Mouse (Mus musculus): Measurements from ENCODE around the gene Ipcef1. TPM values are rescaled to one million over a fixed set of nuclear protein-coding genes. Genes with fewer than 3 reads are reported as not detected.

Ipcef1 gene
- polyA plus RNA-seq, 1 experiment from 2014 or later: 0.63 TPM

GRCm38 (mm10) chr10:6848834-6849233 is 203.4 kb downstream of the Ipcef1 start:
- ATAC-seq (ENCODE audit: low FRiP score): peak; percentile 63; the same call in 1 of the 2 replicates
- no peak overlapping the region for H3K9ac ChIP-seq (ENCODE audit: low read length)
- no peaks in the 10 kb centered on the region for H3K36me3 ChIP-seq (ENCODE audit: control insufficient read depth, insufficient read depth, low read length)
- no peak overlapping the region for H3K4me3 ChIP-seq (ENCODE audit: low read depth, low read length)
- no peak overlapping the region for H3K4me2 ChIP-seq
- H3K9me3 ChIP-seq (ENCODE audit: control insufficient read depth, low read length): no peaks in the 10 kb centered on the region
- 42% methylated on average over 2 of the region's 2 CpGs for WGBS
- H3K27ac ChIP-seq (ENCODE audit: low read depth, low read length): no peak overlapping the region
- no peaks in the 10 kb centered on the region for H3K27me3 ChIP-seq (ENCODE audit: control insufficient read depth, insufficient read depth, low read length)
- H3K4me1 ChIP-seq (ENCODE audit: control insufficient read depth, insufficient read depth, low read length): peaks cover 7% of the 10 kb centered on the region; the same call in 1 of the 2 replicates
- DNase-seq (ENCODE audit: low spot score, missing footprints): peak; percentile 83

- H3K4me1 ChIP-seq (ENCODE audit: control insufficient read depth, insufficient read depth, low read length): peaks cover 7% of the 10 kb centered on the region; the same call in 1 of the 2 replicates
- 47% methylated on average over 7 of the region's 7 CpGs for WGBS
- DNase-seq (ENCODE audit: low spot score, missing footprints): no peak
- ATAC-seq (ENCODE audit: low FRiP score): peak; percentile 60; the same call in 1 of the 2 replicates
- no peak overlapping the region for H3K4me3 ChIP-seq (ENCODE audit: low read depth, low read length)
- no peaks in the 10 kb centered on the region for H3K27me3 ChIP-seq (ENCODE audit: control insufficient read depth, insufficient read depth, low read length)
- H3K4me2 ChIP-seq: no peak overlapping the region
- no peaks in the 10 kb centered on the region for H3K36me3 ChIP-seq (ENCODE audit: control insufficient read depth, insufficient read depth, low read length)
- no peak overlapping the region for H3K9ac ChIP-seq (ENCODE audit: low read length)
- H3K27ac ChIP-seq (ENCODE audit: low read depth, low read length): no peak overlapping the region
- H3K9me3 ChIP-seq (ENCODE audit: control insufficient read depth, low read length): no peaks in the 10 kb centered on the region
Observed at GRCm38 (mm10) chr10:6848162-6848754, 204.0 kb downstream of the Ipcef1 start.

- no peak overlapping the region for H3K27ac ChIP-seq (ENCODE audit: low read depth, low read length)
- ATAC-seq (ENCODE audit: low FRiP score) (no peak), DNase-seq (ENCODE audit: low spot score, missing footprints) (no peak)
- H3K4me3 ChIP-seq (ENCODE audit: low read depth, low read length): no peak overlapping the region
- no peak overlapping the region for H3K9ac ChIP-seq (ENCODE audit: low read length)
- no peak overlapping the region for H3K4me2 ChIP-seq
- H3K27me3 ChIP-seq (ENCODE audit: control insufficient read depth, insufficient read depth, low read length): no peaks in the 10 kb centered on the region
- WGBS: 87% methylated on average over 1 of the region's 1 CpGs
- H3K9me3 ChIP-seq (ENCODE audit: control insufficient read depth, low read length): no peaks in the 10 kb centered on the region
- peaks cover 7% of the 10 kb centered on the region; the same call in 1 of the 2 replicates for H3K4me1 ChIP-seq (ENCODE audit: control insufficient read depth, insufficient read depth, low read length)
- H3K36me3 ChIP-seq (ENCODE audit: control insufficient read depth, insufficient read depth, low read length): no peaks in the 10 kb centered on the region
Observed at GRCm38 (mm10) chr10:6846283-6846682, 206.0 kb downstream of the Ipcef1 start.

GRCm38 (mm10) chr10:6842225-6842624 is 210.1 kb downstream of the Ipcef1 start:
- H3K9ac ChIP-seq (ENCODE audit: low read length): no peak overlapping the region
- no peaks in the 10 kb centered on the region for H3K36me3 ChIP-seq (ENCODE audit: control insufficient read depth, insufficient read depth, low read length)
- H3K4me3 ChIP-seq (ENCODE audit: low read depth, low read length): no peak overlapping the region
- no peak overlapping the region for H3K27ac ChIP-seq (ENCODE audit: low read depth, low read length)
- no peak for ATAC-seq (ENCODE audit: low FRiP score)
- no peak overlapping the region for H3K4me2 ChIP-seq
- DNase-seq (ENCODE audit: low spot score, missing footprints): no peak
- no peaks in the 10 kb centered on the region for H3K4me1 ChIP-seq (ENCODE audit: control insufficient read depth, insufficient read depth, low read length)
- WGBS: 84% methylated on average over 1 of the region's 1 CpGs
- no peaks in the 10 kb centered on the region for H3K9me3 ChIP-seq (ENCODE audit: control insufficient read depth, low read length)
- no peaks in the 10 kb centered on the region for H3K27me3 ChIP-seq (ENCODE audit: control insufficient read depth, insufficient read depth, low read length)

Other genes with a start within 250 kb of the Ipcef1 start
- 6.7 and 7.4 TPM in 2 replicates for gene Cnksr3, start 159.8 kb upstream of the Ipcef1 start, polyA plus RNA-seq (2014; fragmentation: Nextera tagmentation; extraction: Ambion mirVana)

Measured in midbrain, embryonic 11.5 days (tissue).